Mouse (Mus musculus) cortical plate, adult 2 months (tissue): ENCODE data around the gene Btbd1. TPM values are rescaled to one million over a fixed set of nuclear protein-coding genes. Genes with fewer than 3 reads are reported as not detected.

Experiments used
- H3K27ac ChIP-seq: fragments of 200-500 bp; 2 replicates; pipeline ENCODE4 v1.5.1; 2012; ENCODE audit warnings: low read length, control low read depth, inconsistent platforms; ENCODE audit not compliant: insufficient read depth
- H3K4me1 ChIP-seq: fragments of 200-500 bp; 2 replicates; pipeline ENCODE4 v1.6.1; 2011; ENCODE audit warnings: low read length; ENCODE audit not compliant: control insufficient read depth, insufficient read depth
- H3K4me3 ChIP-seq: fragments of 200-500 bp; 2 replicates; pipeline ENCODE4 v1.5.1; 2011; ENCODE audit warnings: mild to moderate bottlenecking, low read length, control low read depth; ENCODE audit not compliant: insufficient read depth
- CTCF ChIP-seq: fragments of 200-500 bp; IDR thresholded peaks from 2 replicates; pipeline ENCODE4 v1.5.1; 2011; ENCODE audit warnings: mild to moderate bottlenecking, control low read depth, low read length; ENCODE audit not compliant: insufficient read depth; ENCODE audit errors: extremely low read depth
- POLR2A ChIP-seq: fragments of 200-500 bp; IDR thresholded peaks from 2 replicates; pipeline ENCODE4 v1.6.1; 2011; ENCODE audit warnings: mild to moderate bottlenecking, low read length, control low read depth; ENCODE audit not compliant: insufficient read depth; ENCODE audit errors: extremely low read depth
- polyA plus RNA-seq: library from polyadenylated mRNA; depleted of rRNA; stranded (reverse); fragments of >200 nt; gene quantifications from 2 replicates; pipeline ENCODE4 v1.2.3, GENCODE M21; 2012

Btbd1 gene
- polyA plus RNA-seq, 1 experiment, result 99.6 TPM

DNA sequence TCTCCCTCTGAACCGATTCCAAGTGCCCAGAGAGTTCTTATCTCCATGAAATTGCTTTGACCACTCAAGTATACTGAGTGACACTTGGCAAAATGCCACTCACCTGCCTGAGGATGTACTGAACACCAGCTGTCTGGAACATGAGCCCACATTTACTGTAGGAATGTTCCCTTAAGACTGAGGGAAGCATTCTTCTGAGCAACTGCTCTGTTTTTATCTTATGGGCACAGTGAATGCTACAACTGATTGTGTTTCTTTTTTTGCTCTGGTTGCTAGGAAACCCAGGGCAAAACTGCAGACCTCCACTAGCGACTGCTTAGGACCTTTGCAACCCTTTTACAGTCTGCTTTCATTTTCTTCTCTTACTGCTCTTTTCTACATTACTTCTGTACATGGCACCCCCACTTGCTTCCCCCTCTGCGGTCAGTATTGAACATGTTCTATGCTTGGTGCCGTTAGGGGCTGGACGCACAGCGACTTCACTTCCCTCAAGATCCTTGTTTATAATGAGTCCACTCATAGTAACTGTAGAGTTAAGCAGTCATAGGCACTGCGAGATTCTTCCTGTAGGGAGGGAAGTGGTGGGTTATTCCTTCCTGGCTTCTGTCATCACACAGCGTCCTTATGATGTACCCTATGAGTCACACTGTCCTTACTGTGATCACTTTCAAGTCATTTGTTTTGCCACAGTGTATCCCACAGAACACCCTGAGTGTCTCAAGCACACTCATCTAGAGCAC is 25.5 kb upstream of the Btbd1 start:
- no peak overlapping the region for H3K27ac ChIP-seq
- no peak for TF ChIP-seq POLR2A
- no peak for TF ChIP-seq CTCF
- H3K4me3 ChIP-seq, result no peak overlapping the region
- H3K4me1 ChIP-seq, result peaks cover 4% of the 10 kb centered on the region; the same call in 1 of the 2 replicates

- H3K4me1 ChIP-seq, result peaks cover 4% of the 10 kb centered on the region; the same call in 1 of the 2 replicates
- H3K27ac ChIP-seq, result no peak overlapping the region
- TF ChIP-seq CTCF, result no peak
- no peak for TF ChIP-seq POLR2A
- no peak overlapping the region for H3K4me3 ChIP-seq
These were observed 22.5 kb upstream of the Btbd1 start for GRCm38 (mm10) chr7:81851706-81852105.

- Histone ChIP-seq H3K4me1 (peaks cover 4% of the 10 kb centered on the region; the same call in 1 of the 2 replicates), H3K27ac (no peak overlapping the region), H3K4me3 (no peak overlapping the region)
- TF ChIP-seq POLR2A (no peak), CTCF (no peak)
These were observed 20.9 kb upstream of the Btbd1 start for GRCm38 (mm10) chr7:81850171-81850570.

DNA sequence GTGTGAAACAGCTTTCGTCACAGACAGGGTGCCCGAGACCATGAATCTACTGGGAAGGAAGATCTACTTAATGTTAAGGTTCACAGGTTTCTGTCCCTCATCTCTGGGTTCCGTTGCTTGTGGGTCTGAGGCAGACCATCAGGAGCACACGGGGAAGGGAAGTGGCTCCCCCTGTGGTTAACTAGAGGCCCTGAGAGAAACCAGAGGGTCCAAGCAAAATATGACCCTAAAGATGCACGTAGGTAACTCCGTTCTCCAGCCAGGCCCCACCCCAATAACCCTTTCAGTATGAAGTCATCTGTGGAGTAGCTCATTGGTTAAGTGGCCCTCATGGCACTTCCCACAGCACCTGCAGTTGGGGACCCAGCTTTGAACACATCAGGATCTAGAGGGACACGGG is 20.4 kb upstream of the Btbd1 start:
- H3K27ac ChIP-seq, result no peak overlapping the region
- H3K4me1 ChIP-seq, result 0 out of 2 replicates have a peak, but pooled peaks cover 1% of the 10 kb centered on the region
- TF ChIP-seq CTCF, result no peak
- no peak for TF ChIP-seq POLR2A
- no peak overlapping the region for H3K4me3 ChIP-seq

DNA sequence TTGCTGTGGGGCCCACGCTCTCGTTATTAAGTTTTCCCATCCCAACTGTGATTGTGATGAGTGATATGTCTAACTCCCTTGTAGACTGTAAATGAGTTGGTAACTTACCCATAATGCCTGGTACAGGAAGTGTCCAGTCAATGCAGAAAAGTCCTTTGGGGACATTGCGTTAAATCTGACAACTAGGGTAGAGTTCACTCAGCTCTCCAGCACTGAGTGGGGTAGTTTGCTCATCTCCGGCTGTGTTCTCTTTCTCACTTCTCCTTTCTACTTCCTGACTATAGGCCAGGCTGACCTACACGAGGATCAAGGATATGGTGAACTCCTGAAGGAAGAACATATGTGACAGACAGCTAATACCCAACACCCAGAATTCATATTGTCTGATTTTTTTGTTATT is 20.0 kb upstream of the Btbd1 start:
- H3K4me1 ChIP-seq, result 0 out of 2 replicates have a peak, but pooled peaks cover 1% of the 10 kb centered on the region
- H3K4me3 ChIP-seq, result no peak overlapping the region
- no peak for TF ChIP-seq CTCF
- TF ChIP-seq POLR2A, result no peak
- no peak overlapping the region for H3K27ac ChIP-seq

- no peaks in the 10 kb centered on the region for H3K4me1 ChIP-seq
- H3K27ac ChIP-seq, result no peak overlapping the region
- TF ChIP-seq POLR2A (no peak), CTCF (no peak)
- no peak overlapping the region for H3K4me3 ChIP-seq
These were observed 18.5 kb upstream of the Btbd1 start for GRCm38 (mm10) chr7:81847777-81848176.

DNA sequence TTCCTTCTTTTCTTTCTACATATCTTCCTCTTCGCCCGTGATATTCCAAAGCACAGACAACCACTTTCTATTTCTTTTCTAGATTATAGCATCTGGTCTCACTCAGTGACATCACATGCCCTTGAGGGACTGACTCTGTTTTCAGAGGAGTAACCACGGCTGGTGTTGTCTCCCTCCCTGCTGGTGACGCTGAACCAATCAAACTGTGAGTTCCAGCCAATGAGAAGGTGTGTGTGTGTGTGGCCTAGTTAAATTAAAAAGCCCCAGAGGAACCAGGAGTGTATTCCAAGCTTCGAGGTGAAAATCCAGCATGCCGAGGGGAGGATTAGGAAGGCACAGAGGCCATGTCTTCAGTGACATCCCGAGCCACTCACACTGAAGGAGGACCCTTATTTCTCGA is 17.8 kb upstream of the Btbd1 start:
- no peaks in the 10 kb centered on the region for H3K4me1 ChIP-seq
- no peak overlapping the region for H3K27ac ChIP-seq
- TF ChIP-seq POLR2A (no peak), CTCF (no peak)
- no peak overlapping the region for H3K4me3 ChIP-seq

- H3K4me3 ChIP-seq, result no peak overlapping the region
- no peak overlapping the region for H3K27ac ChIP-seq
- peaks cover 5% of the 10 kb centered on the region for H3K4me1 ChIP-seq
- TF ChIP-seq CTCF, result no peak
- TF ChIP-seq POLR2A, result no peak
These were observed 16.8 kb upstream of the Btbd1 start for GRCm38 (mm10) chr7:81846008-81846407.

- Histone ChIP-seq H3K4me3 (no peak overlapping the region), H3K4me1 (peaks cover 10% of the 10 kb centered on the region), H3K27ac (no peak overlapping the region)
- TF ChIP-seq CTCF (no peak), POLR2A (no peak)
These were observed 16.1 kb upstream of the Btbd1 start for GRCm38 (mm10) chr7:81845313-81845712.

DNA sequence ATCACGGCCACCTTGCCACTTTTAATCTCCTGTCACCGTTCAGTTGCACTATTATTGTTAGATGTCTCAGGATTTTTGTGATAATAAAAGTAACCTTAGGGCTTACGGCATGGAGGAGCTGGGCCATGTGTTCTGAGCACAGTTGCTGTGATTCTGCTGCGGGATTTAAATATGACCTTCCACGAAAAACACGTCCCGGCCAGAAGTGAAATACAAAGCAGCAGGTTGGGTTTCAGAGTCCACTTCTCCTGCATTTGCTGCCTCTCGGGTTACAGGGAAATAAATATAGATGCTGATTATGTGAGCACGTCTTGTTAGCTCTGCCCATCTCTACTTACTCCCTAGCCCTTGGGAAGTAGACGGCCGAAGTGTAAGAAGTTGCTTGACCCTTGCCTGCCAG is 15.6 kb upstream of the Btbd1 start:
- H3K4me3 ChIP-seq, result no peak overlapping the region
- peaks cover 11% of the 10 kb centered on the region for H3K4me1 ChIP-seq
- TF ChIP-seq CTCF (no peak), POLR2A (no peak)
- no peak overlapping the region for H3K27ac ChIP-seq

DNA sequence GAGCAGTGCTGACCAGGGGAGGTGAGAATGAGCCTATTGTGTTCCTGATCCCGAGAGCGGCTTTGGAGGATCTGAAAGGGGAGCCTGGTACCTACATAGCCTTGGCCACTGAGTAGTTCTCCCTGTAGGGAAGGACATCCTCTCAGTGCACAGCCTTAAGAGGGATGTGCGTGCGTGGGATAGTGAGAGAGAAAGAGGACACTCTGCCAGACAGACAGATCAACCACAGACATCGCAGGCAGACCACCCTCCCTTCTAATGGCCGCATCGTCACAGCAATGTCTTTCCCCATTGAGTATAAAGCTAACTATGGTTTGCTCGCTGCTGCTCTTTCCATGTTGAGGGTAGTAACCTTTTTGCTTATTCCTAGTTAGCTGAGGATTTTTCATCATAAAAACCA is 14.7 kb upstream of the Btbd1 start:
- Histone ChIP-seq H3K27ac (no peak overlapping the region), H3K4me3 (no peak overlapping the region), H3K4me1 (peaks cover 14% of the 10 kb centered on the region)
- TF ChIP-seq CTCF (no peak), POLR2A (no peak)
